Mouse (Mus musculus) cerebellum, adult 8-10 months (tissue): Measurements from ENCODE around the gene Hebp1.

ENCODE experiments used
- DNase-seq: peaks from one replicate; pipeline ENCODE4 v3.0.0; 2022

Gene Hebp1

GRCm38 (mm10) chr6:135196707-135197106 lies 1.1 kb downstream of the Hebp1 start:
- no peak for DNase-seq

- no peak for DNase-seq
Observed at GRCm38 (mm10) chr6:135194907-135195306, 2.9 kb downstream of the Hebp1 start.

- DNase-seq = no peak
Observed at GRCm38 (mm10) chr6:135193733-135194132, 4.1 kb downstream of the Hebp1 start.

- no peak for DNase-seq
Observed at GRCm38 (mm10) chr6:135192993-135193392, 4.8 kb downstream of the Hebp1 start.

GRCm38 (mm10) chr6:135191906-135192305 lies 5.9 kb downstream of the Hebp1 start:
- DNase-seq = no peak

GRCm38 (mm10) chr6:135190122-135190521 lies 7.7 kb downstream of the Hebp1 start:
- no peak for DNase-seq

GRCm38 (mm10) chr6:135188629-135189028 lies 9.2 kb downstream of the Hebp1 start:
- no peak for DNase-seq

- no peak for DNase-seq
Observed at GRCm38 (mm10) chr6:135187076-135187917, 10.5 kb downstream of the Hebp1 start.

GRCm38 (mm10) chr6:135183961-135184360 lies 13.9 kb downstream of the Hebp1 start:
- no peak for DNase-seq

GRCm38 (mm10) chr6:135182925-135183324 lies 14.9 kb downstream of the Hebp1 start:
- DNase-seq = no peak

- no peak for DNase-seq
Observed at GRCm38 (mm10) chr6:135178599-135178998, 19.2 kb downstream of the Hebp1 start.

- DNase-seq = no peak
Observed at GRCm38 (mm10) chr6:135177271-135177670, 20.6 kb downstream of the Hebp1 start.

GRCm38 (mm10) chr6:135175014-135175413 lies 22.8 kb downstream of the Hebp1 start:
- no peak for DNase-seq

- DNase-seq = no peak
Observed at GRCm38 (mm10) chr6:135171736-135172135, 26.1 kb downstream of the Hebp1 start.

- DNase-seq = no peak
Observed at GRCm38 (mm10) chr6:135169246-135169645, 28.6 kb downstream of the Hebp1 start.

- DNase-seq = no peak
Observed at GRCm38 (mm10) chr6:135168471-135168870, 29.4 kb downstream of the Hebp1 start.

- DNase-seq = peak; percentile 70
Observed at GRCm38 (mm10) chr6:135167380-135168311, 30.2 kb downstream of the Hebp1 start.

- DNase-seq = no peak
Observed at GRCm38 (mm10) chr6:135166712-135167111, 31.1 kb downstream of the Hebp1 start.

GRCm38 (mm10) chr6:135166262-135166661 lies 31.6 kb downstream of the Hebp1 start:
- no peak for DNase-seq

GRCm38 (mm10) chr6:135165706-135166105 lies 32.1 kb downstream of the Hebp1 start:
- DNase-seq = no peak

- DNase-seq = no peak
Observed at GRCm38 (mm10) chr6:135165191-135165590, 32.6 kb downstream of the Hebp1 start.

GRCm38 (mm10) chr6:135162861-135163260 lies 35.0 kb downstream of the Hebp1 start:
- DNase-seq = no peak

GRCm38 (mm10) chr6:135162311-135162710 lies 35.5 kb downstream of the Hebp1 start:
- DNase-seq = no peak

GRCm38 (mm10) chr6:135161356-135161755 lies 36.5 kb downstream of the Hebp1 start:
- DNase-seq = no peak
